Mouse (Mus musculus): ENCODE measurements around the gene Isyna1. TPM values are rescaled to one million over a fixed set of nuclear protein-coding genes. Genes with fewer than 3 reads are reported as not detected.

The Isyna1 gene
- polyA plus RNA-seq, 1 experiment: 92.4 TPM

- H3K4me1 ChIP-seq (ENCODE audit: control insufficient read depth, insufficient read depth, insufficient read length, low read length): peaks cover 57% of the 10 kb centered on the region
- no peak overlapping the region for H3K27ac ChIP-seq (ENCODE audit: insufficient read depth, low read depth, low read length)
- TF ChIP-seq POLR2A (IDR thresholded peaks at IDR 0.05; ENCODE audit: low read depth, low read length): no peak
- TF ChIP-seq CTCF (IDR thresholded peaks at IDR 0.05; ENCODE audit: extremely low read depth, insufficient read length, insufficient replicate concordance, low read depth, low read length): no peak
- 56% methylated on average over 3 of the region's 3 CpGs for WGBS
- no peaks in the 10 kb centered on the region for H3K36me3 ChIP-seq (ENCODE audit: control insufficient read depth, insufficient read depth, low read length)
- no peaks in the 10 kb centered on the region for H3K27me3 ChIP-seq (ENCODE audit: control insufficient read depth, insufficient read depth, low read length)
- H3K4me3 ChIP-seq (ENCODE audit: low read depth, low read length): no peak overlapping the region
Observed at GRCm38 (mm10) chr8:70562802-70563201, 31.4 kb upstream of the Isyna1 start.

- H3K36me3 ChIP-seq (ENCODE audit: control insufficient read depth, insufficient read depth, low read length): no peaks in the 10 kb centered on the region
- no peak overlapping the region for H3K27ac ChIP-seq (ENCODE audit: insufficient read depth, low read depth, low read length)
- H3K4me1 ChIP-seq (ENCODE audit: control insufficient read depth, insufficient read depth, insufficient read length, low read length): peaks cover 57% of the 10 kb centered on the region
- TF ChIP-seq CTCF (IDR thresholded peaks at IDR 0.05; ENCODE audit: extremely low read depth, insufficient read length, insufficient replicate concordance, low read depth, low read length) (no peak), POLR2A (IDR thresholded peaks at IDR 0.05; ENCODE audit: low read depth, low read length) (no peak)
- WGBS: 79% methylated on average over 6 of the region's 6 CpGs
- H3K27me3 ChIP-seq (ENCODE audit: control insufficient read depth, insufficient read depth, low read length): no peaks in the 10 kb centered on the region
- no peak overlapping the region for H3K4me3 ChIP-seq (ENCODE audit: low read depth, low read length)
Observed at GRCm38 (mm10) chr8:70563763-70564387, 30.3 kb upstream of the Isyna1 start.

- WGBS: 63% methylated on average over 3 of the region's 3 CpGs
- H3K27me3 ChIP-seq (ENCODE audit: control insufficient read depth, insufficient read depth, low read length): no peaks in the 10 kb centered on the region
- H3K36me3 ChIP-seq (ENCODE audit: control insufficient read depth, insufficient read depth, low read length): no peaks in the 10 kb centered on the region; the same call in 1 of the 2 replicates
- no peak for TF ChIP-seq CTCF (IDR thresholded peaks at IDR 0.05; ENCODE audit: extremely low read depth, insufficient read length, insufficient replicate concordance, low read depth, low read length)
- no peak overlapping the region for H3K4me3 ChIP-seq (ENCODE audit: low read depth, low read length)
- peaks cover 56% of the 10 kb centered on the region for H3K4me1 ChIP-seq (ENCODE audit: control insufficient read depth, insufficient read depth, insufficient read length, low read length)
- peak overlapping the region; percentile 12; the same call in 1 of the 2 replicates for H3K27ac ChIP-seq (ENCODE audit: insufficient read depth, low read depth, low read length)
Observed at GRCm38 (mm10) chr8:70564696-70565235, 29.4 kb upstream of the Isyna1 start.

DNA sequence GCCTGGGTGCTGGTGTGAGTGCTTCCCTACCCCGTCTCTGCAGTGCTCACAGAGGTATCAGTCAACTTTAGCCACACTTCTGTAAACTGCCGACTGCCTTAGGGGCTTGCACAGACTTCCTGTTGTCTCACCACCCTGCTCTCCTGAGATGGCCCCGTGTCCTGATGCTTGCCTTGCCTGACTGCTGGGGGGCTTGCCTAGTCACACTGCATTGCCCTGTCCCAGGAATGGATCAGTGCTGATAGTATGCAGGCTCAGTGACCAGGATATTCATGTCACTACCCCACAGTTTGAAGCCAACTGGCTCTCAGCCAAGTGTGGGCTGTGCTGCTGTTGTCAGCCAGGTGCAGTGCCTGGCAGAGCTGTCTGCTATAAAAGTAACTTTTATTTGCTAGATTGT, 28.6 kb upstream of the Isyna1 start:
- WGBS: 20% methylated on average over 3 of the region's 3 CpGs
- Histone ChIP-seq H3K4me1 (ENCODE audit: control insufficient read depth, insufficient read depth, insufficient read length, low read length) (peaks cover 54% of the 10 kb centered on the region), H3K36me3 (ENCODE audit: control insufficient read depth, insufficient read depth, low read length) (no peaks in the 10 kb centered on the region; the same call in 1 of the 2 replicates), H3K4me3 (ENCODE audit: low read depth, low read length) (no peak overlapping the region), H3K27me3 (ENCODE audit: control insufficient read depth, insufficient read depth, low read length) (no peaks in the 10 kb centered on the region), H3K27ac (ENCODE audit: insufficient read depth, low read depth, low read length) (peak overlapping the region; percentile 11; the same call in 1 of the 2 replicates)
- TF ChIP-seq POLR2A (IDR thresholded peaks at IDR 0.05; ENCODE audit: low read depth, low read length): no peak
- TF ChIP-seq CTCF (IDR thresholded peaks at IDR 0.05; ENCODE audit: extremely low read depth, insufficient read length, insufficient replicate concordance, low read depth, low read length): no peak

DNA sequence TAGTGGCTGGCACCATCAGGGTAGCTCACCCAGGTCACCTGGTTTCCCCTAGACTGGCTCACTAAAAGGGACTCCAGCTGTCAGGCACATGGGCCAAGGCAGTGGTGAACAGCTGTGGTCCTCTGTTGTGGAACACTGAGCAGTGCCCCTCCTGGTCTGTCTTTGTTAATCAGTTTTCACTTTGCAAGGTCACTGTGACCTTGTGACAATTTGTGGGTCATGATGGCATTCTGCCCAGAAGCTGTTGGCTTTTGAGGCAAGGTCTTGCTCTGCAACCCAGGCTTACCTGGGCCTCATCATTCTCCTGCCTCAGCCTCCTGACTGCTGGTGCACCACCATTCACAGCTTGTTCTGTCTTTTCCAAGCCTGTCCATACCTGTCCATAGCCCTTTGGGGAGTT, 23.8 kb upstream of the Isyna1 start:
- H3K4me3 ChIP-seq (ENCODE audit: low read depth, low read length): no peak overlapping the region
- H3K36me3 ChIP-seq (ENCODE audit: control insufficient read depth, insufficient read depth, low read length): peaks cover 8% of the 10 kb centered on the region
- H3K4me1 ChIP-seq (ENCODE audit: control insufficient read depth, insufficient read depth, insufficient read length, low read length): peaks cover 16% of the 10 kb centered on the region
- TF ChIP-seq POLR2A (IDR thresholded peaks at IDR 0.05; ENCODE audit: low read depth, low read length) (no peak), CTCF (IDR thresholded peaks at IDR 0.05; ENCODE audit: extremely low read depth, insufficient read length, insufficient replicate concordance, low read depth, low read length) (no peak)
- H3K27ac ChIP-seq (ENCODE audit: insufficient read depth, low read depth, low read length): no peak overlapping the region
- no peaks in the 10 kb centered on the region for H3K27me3 ChIP-seq (ENCODE audit: control insufficient read depth, insufficient read depth, low read length)

- WGBS: 71% methylated on average over 6 of the region's 6 CpGs
- Histone ChIP-seq H3K4me1 (ENCODE audit: control insufficient read depth, insufficient read depth, insufficient read length, low read length) (peaks cover 12% of the 10 kb centered on the region), H3K27ac (ENCODE audit: insufficient read depth, low read depth, low read length) (no peak overlapping the region), H3K36me3 (ENCODE audit: control insufficient read depth, insufficient read depth, low read length) (peaks cover 8% of the 10 kb centered on the region), H3K27me3 (ENCODE audit: control insufficient read depth, insufficient read depth, low read length) (no peaks in the 10 kb centered on the region), H3K4me3 (ENCODE audit: low read depth, low read length) (no peak overlapping the region)
- TF ChIP-seq POLR2A (IDR thresholded peaks at IDR 0.05; ENCODE audit: low read depth, low read length) (no peak), CTCF (IDR thresholded peaks at IDR 0.05; ENCODE audit: extremely low read depth, insufficient read length, insufficient replicate concordance, low read depth, low read length) (no peak)
Observed at GRCm38 (mm10) chr8:70570990-70571389, 23.2 kb upstream of the Isyna1 start.

GRCm38 (mm10) chr8:70574302-70574701, 19.9 kb upstream of the Isyna1 start:
- TF ChIP-seq POLR2A (IDR thresholded peaks at IDR 0.05; ENCODE audit: low read depth, low read length) (no peak), CTCF (IDR thresholded peaks at IDR 0.05; ENCODE audit: extremely low read depth, insufficient read length, insufficient replicate concordance, low read depth, low read length) (no peak)
- no peak overlapping the region for H3K27ac ChIP-seq (ENCODE audit: insufficient read depth, low read depth, low read length)
- no peaks in the 10 kb centered on the region for H3K27me3 ChIP-seq (ENCODE audit: control insufficient read depth, insufficient read depth, low read length)
- peaks cover 9% of the 10 kb centered on the region for H3K4me1 ChIP-seq (ENCODE audit: control insufficient read depth, insufficient read depth, insufficient read length, low read length)
- no peak overlapping the region for H3K4me3 ChIP-seq (ENCODE audit: low read depth, low read length)
- peaks cover 23% of the 10 kb centered on the region for H3K36me3 ChIP-seq (ENCODE audit: control insufficient read depth, insufficient read depth, low read length)
